Mouse (Mus musculus) bone marrow, adult 2 months (tissue): ENCODE data around the gene Dpp9. TPM values are rescaled to one million over a fixed set of nuclear protein-coding genes. Genes with fewer than 3 reads are reported as not detected.
A peak's percentile ranks its signal among the peaks of the same experiment; 100 is the strongest.

Experiments used
- H3K27ac ChIP-seq: fragments of 200-500 bp; 2 replicates; pipeline ENCODE4 v1.5.1; 2012; ENCODE audit warnings: low read depth, mild to moderate bottlenecking, control low read depth, inconsistent platforms, low read length; ENCODE audit not compliant: control insufficient read depth, poor library complexity, insufficient read depth
- H3K4me1 ChIP-seq: fragments of 200-500 bp; 2 replicates; pipeline ENCODE4 v1.6.1; 2011; ENCODE audit warnings: low read length; ENCODE audit not compliant: control insufficient read depth, insufficient read depth
- H3K4me3 ChIP-seq: fragments of 200-500 bp; replicated peaks from 2 replicates; pipeline ENCODE3; 2011; ENCODE audit warnings: mild to moderate bottlenecking, low read depth, low read length, control low read depth; ENCODE audit not compliant: control insufficient read depth
- CTCF ChIP-seq: fragments of 200-500 bp; IDR thresholded peaks from 2 replicates; pipeline ENCODE4 v1.5.1; 2011; ENCODE audit warnings: low read length, control low read depth; ENCODE audit not compliant: control insufficient read depth, insufficient read depth
- POLR2A ChIP-seq: fragments of 200-500 bp; IDR thresholded peaks from 2 replicates; pipeline ENCODE4 v1.6.1; 2011; ENCODE audit warnings: low read depth, mild to moderate bottlenecking, control low read depth, low read length, borderline replicate concordance; ENCODE audit not compliant: control insufficient read depth
- WGBS: fragments of 180-500 bp; shearing (Covaris S2); methylation state at CpG from one replicate; pipeline ENCODE4 v1.1.7; 2018; 5-methylcytosine and 5-hydroxymethylcytosine counted together
- polyA plus RNA-seq: library from polyadenylated mRNA; stranded (reverse); fragments of >200 nt; gene quantifications from 2 replicates; pipeline ENCODE4 v1.2.4, GENCODE M21; 2011; ENCODE audit warnings: low replicate concordance; ENCODE audit not compliant: missing spikeins, insufficient read depth, insufficient read length

Dpp9 gene
- polyA plus RNA-seq, 1 experiment = 8.9 TPM

GRCm38 (mm10) chr17:56233818-56234469, 15.2 kb upstream of the Dpp9 start:
- Histone ChIP-seq H3K27ac (no peak overlapping the region), H3K4me1 (no peaks in the 10 kb centered on the region), H3K4me3 (no peak overlapping the region)
- TF ChIP-seq POLR2A = no peak
- no peak for TF ChIP-seq CTCF
- 4% methylated on average over 14 of the region's 14 CpGs for WGBS

- H3K27ac ChIP-seq = no peak overlapping the region
- WGBS = 48% methylated on average over 8 of the region's 8 CpGs
- no peaks in the 10 kb centered on the region for H3K4me1 ChIP-seq
- H3K4me3 ChIP-seq = no peak overlapping the region
- no peak for TF ChIP-seq CTCF
- TF ChIP-seq POLR2A = no peak
These were observed 14.7 kb upstream of the Dpp9 start for GRCm38 (mm10) chr17:56233389-56233788.

- Histone ChIP-seq H3K27ac (no peak overlapping the region), H3K4me3 (no peak overlapping the region), H3K4me1 (no peaks in the 10 kb centered on the region)
- TF ChIP-seq CTCF (no peak), POLR2A (no peak)
- 66% methylated on average over 10 of the region's 10 CpGs for WGBS
These were observed 11.2 kb upstream of the Dpp9 start for GRCm38 (mm10) chr17:56229943-56230342.

- WGBS = 61% methylated on average over 3 of the region's 3 CpGs
- H3K4me3 ChIP-seq = no peak overlapping the region
- no peak for TF ChIP-seq CTCF
- no peak for TF ChIP-seq POLR2A
- no peak overlapping the region for H3K27ac ChIP-seq
- no peaks in the 10 kb centered on the region for H3K4me1 ChIP-seq
These were observed 7.9 kb upstream of the Dpp9 start for GRCm38 (mm10) chr17:56226566-56226965.

DNA sequence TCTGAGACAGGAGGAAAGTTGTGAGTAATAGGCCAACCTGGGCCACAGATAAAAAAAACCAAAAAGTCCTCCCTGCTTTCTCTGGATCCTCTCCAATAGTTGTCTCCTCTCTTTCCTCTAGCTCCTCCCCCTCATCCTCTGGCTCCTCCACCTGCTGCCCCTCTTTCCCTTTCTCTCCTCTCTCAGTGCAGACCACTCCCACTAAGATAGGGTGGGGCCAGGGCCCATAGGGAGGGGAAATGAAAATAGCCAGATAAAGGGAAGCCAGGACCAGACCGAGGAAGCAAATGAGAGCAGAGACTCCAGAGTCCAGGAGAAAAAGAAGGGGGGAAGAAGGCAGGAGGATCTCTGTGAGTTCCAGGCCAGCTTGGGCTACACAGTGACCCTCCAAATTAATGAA, 6.2 kb upstream of the Dpp9 start:
- 8% methylated on average over 1 of the region's 1 CpGs for WGBS
- H3K4me1 ChIP-seq = no peaks in the 10 kb centered on the region; the same call in 1 of the 2 replicates
- no peak overlapping the region for H3K27ac ChIP-seq
- no peak overlapping the region for H3K4me3 ChIP-seq
- no peak for TF ChIP-seq POLR2A
- TF ChIP-seq CTCF = no peak

DNA sequence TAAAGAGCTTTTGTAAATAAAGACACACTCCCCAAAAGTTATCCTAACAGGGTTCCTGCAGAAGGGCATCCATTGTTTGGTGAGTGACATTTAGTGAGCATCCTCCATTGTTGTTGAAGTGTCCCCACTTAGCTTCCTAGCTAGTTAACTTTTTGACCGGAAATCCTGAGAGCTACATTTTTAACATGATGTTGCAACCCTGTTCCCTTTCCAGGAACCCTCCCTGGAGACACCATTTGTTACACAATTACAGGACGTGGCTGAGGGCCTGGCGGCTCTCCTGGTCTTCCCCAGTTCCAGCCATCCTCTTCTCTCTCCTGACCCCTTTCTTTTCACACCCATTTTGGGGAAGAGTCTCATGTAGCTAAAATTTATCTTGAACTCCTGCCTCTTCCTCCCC, 1.1 kb upstream of the Dpp9 start:
- no peak overlapping the region for H3K4me3 ChIP-seq
- WGBS = 16% methylated on average over 3 of the region's 3 CpGs
- H3K27ac ChIP-seq = no peak overlapping the region
- TF ChIP-seq POLR2A (no peak), CTCF (no peak)
- H3K4me1 ChIP-seq = peaks cover 2% of the 10 kb centered on the region; the same call in 1 of the 2 replicates

DNA sequence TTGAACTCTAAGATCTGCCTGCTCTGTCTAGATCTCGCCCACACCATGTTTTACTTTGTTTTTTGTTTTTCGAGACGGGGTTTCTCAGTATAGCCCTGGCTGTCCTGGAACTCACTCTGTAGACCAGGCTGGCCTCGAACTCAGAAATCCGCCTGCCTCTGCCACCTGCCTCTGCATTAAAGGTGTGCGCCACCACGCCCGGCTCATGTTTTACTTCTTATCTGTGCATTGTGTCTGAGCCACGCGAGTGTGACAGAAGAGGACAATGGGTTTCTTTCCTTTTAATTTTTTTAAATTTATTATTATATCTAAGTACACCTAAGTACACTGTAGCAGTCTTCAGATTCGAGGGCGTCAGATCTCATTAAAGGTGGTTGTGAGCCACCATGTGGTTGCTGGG, 546 bp upstream of the Dpp9 start:
- Histone ChIP-seq H3K4me3 (peak overlapping the region; percentile 80), H3K27ac (peak overlapping the region; percentile 88; the same call in 1 of the 2 replicates), H3K4me1 (peaks cover 2% of the 10 kb centered on the region; the same call in 1 of the 2 replicates)
- TF ChIP-seq CTCF (no peak), POLR2A (no peak)
- WGBS = 37% methylated on average over 12 of the region's 12 CpGs

DNA sequence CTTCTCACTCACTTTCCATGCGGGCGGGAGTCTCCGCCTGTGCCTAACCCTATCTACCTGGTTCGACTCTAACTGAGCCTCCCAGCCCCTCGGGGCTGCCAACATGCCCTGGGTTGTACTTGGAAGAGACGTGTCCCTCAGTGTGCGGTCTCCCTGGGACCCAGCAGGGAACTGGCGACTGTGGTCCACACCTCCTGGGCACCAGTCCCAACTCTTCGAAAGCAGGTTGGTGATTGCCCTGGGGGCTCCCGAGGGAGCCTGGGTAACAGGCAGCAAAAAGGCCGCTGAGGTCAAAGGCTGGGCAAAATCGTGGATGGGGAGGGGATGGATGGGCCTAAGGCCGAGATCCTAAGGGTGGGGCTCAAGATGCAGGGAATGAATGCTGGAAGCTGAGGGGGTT, 1.0 kb downstream of the Dpp9 start:
- Histone ChIP-seq H3K4me1 (peaks cover 2% of the 10 kb centered on the region; the same call in 1 of the 2 replicates), H3K4me3 (peak overlapping the region; percentile 80), H3K27ac (no peak overlapping the region)
- no peak for TF ChIP-seq POLR2A
- TF ChIP-seq CTCF = no peak
- 75% methylated on average over 13 of the region's 13 CpGs for WGBS
